Mouse (Mus musculus) hindbrain, embryonic 11.5 days (tissue): ENCODE measurements around the gene Noxo1. TPM values are rescaled to one million over a fixed set of nuclear protein-coding genes. Genes with fewer than 3 reads are reported as not detected.

ENCODE experiments used
- polyA plus RNA-seq: library from polyadenylated mRNA; unstranded; fragments of >200 nt; fragmentation: Nextera tagmentation; extraction: Ambion mirVana; gene quantifications from 2 replicates; pipeline ENCODE4 v1.2.1, GENCODE M21; 2014

Gene Noxo1
- polyA plus RNA-seq, 1 experiment from 2014 or later, result 1.5 TPM

Other genes with a start within 250 kb of the Noxo1 start
- gene E4f1, start 225.9 kb upstream of the Noxo1 start, polyA plus RNA-seq, result 17.5 and 19.9 TPM in 2 replicates
- gene Pgp, start 225.8 kb upstream of the Noxo1 start, polyA plus RNA-seq, result 60.1 and 64.6 TPM in 2 replicates
- 0.86 and 1.8 TPM in 2 replicates for gene Bricd5, start 222.3 kb upstream of the Noxo1 start, polyA plus RNA-seq
- gene Mlst8, start 217.2 kb upstream of the Noxo1 start, polyA plus RNA-seq, result 27.8 and 37.7 TPM in 2 replicates
- 6.4 and 9.2 TPM in 2 replicates for gene Caskin1, start 207.6 kb upstream of the Noxo1 start, polyA plus RNA-seq
- 65.8 and 71.1 TPM in 2 replicates for gene Traf7, start 168.3 kb upstream of the Noxo1 start, polyA plus RNA-seq
- 1.8 and 2.8 TPM in 2 replicates for gene Rab26, start 162.0 kb upstream of the Noxo1 start, polyA plus RNA-seq
- 16.0 and 22.2 TPM in 2 replicates for gene Pkd1, start 146.4 kb upstream of the Noxo1 start, polyA plus RNA-seq
- 46.5 and 53.6 TPM in 2 replicates for gene Tsc2, start 63.6 kb upstream of the Noxo1 start, polyA plus RNA-seq
- 12.0 and 16.2 TPM in 2 replicates for gene Nthl1, start 63.6 kb upstream of the Noxo1 start, polyA plus RNA-seq
- gene Slc9a3r2, start 45.9 kb upstream of the Noxo1 start, polyA plus RNA-seq, result 36.0 and 36.3 TPM in 2 replicates
- gene Npw, start 37.8 kb upstream of the Noxo1 start, polyA plus RNA-seq, result not detected in 2 replicates
- gene Zfp598, start 26.5 kb upstream of the Noxo1 start, polyA plus RNA-seq, result 24.7 and 24.8 TPM in 2 replicates
- 11.9 and 12.1 TPM in 2 replicates for gene Syngr3, start 6.3 kb upstream of the Noxo1 start, polyA plus RNA-seq
- gene Gfer, start 78 bp upstream of the Noxo1 start, polyA plus RNA-seq, result 44.3 and 47.5 TPM in 2 replicates
- 83.7 and 101 TPM in 2 replicates for gene Tbl3, start 11.4 kb downstream of the Noxo1 start, polyA plus RNA-seq
- gene Rnf151, start 21.8 kb downstream of the Noxo1 start, polyA plus RNA-seq, result not detected in 2 replicates
- 1,264 and 1,299 TPM in 2 replicates for gene Rps2, start 21.9 kb downstream of the Noxo1 start, polyA plus RNA-seq
- 198 and 223 TPM in 2 replicates for gene Ndufb10, start 28.2 kb downstream of the Noxo1 start, polyA plus RNA-seq
- 0.11 TPM in 1 of 2 replicates, not detected in the other for gene Rpl3l, start 31.6 kb downstream of the Noxo1 start, polyA plus RNA-seq
- gene Msrb1, start 40.4 kb downstream of the Noxo1 start, polyA plus RNA-seq, result 21.1 and 22.8 TPM in 2 replicates
- 1.5 and 2.3 TPM in 2 replicates for gene Hs3st6, start 56.8 kb downstream of the Noxo1 start, polyA plus RNA-seq
- not detected in 2 replicates for gene Meiob, start 108.1 kb downstream of the Noxo1 start, polyA plus RNA-seq
- 31.5 and 32.0 TPM in 2 replicates for gene Hagh, start 143.9 kb downstream of the Noxo1 start, polyA plus RNA-seq
- gene Fahd1, start 154.1 kb downstream of the Noxo1 start, polyA plus RNA-seq, result 18.4 and 23.5 TPM in 2 replicates
- gene Igfals, start 169.8 kb downstream of the Noxo1 start, polyA plus RNA-seq, result 0.12 and 0.40 TPM in 2 replicates
- 77.6 and 84.2 TPM in 2 replicates for gene Nubp2, start 190.1 kb downstream of the Noxo1 start, polyA plus RNA-seq
- 43.4 and 46.5 TPM in 2 replicates for gene Spsb3, start 190.4 kb downstream of the Noxo1 start, polyA plus RNA-seq
- gene Eme2, start 198.9 kb downstream of the Noxo1 start, polyA plus RNA-seq, result 22.7 and 24.2 TPM in 2 replicates
- gene Mrps34, start 198.9 kb downstream of the Noxo1 start, polyA plus RNA-seq, result 70.5 and 73.3 TPM in 2 replicates
- 45.9 and 49.7 TPM in 2 replicates for gene Nme3, start 200.3 kb downstream of the Noxo1 start, polyA plus RNA-seq
- gene Mapk8ip3, start 240.7 kb downstream of the Noxo1 start, polyA plus RNA-seq, result 39.1 and 50.9 TPM in 2 replicates